Mouse (Mus musculus) spleen, postnatal 14 days (tissue): ENCODE measurements around the gene Mt2.

Source experiments
- DNase-seq, 2 experiments: peaks; one replicate each; pipeline ENCODE4 v3.0.0; 2021 to 2022; ENCODE audit warnings: low spot score in 2 of 2

Mt2 gene

DNA sequence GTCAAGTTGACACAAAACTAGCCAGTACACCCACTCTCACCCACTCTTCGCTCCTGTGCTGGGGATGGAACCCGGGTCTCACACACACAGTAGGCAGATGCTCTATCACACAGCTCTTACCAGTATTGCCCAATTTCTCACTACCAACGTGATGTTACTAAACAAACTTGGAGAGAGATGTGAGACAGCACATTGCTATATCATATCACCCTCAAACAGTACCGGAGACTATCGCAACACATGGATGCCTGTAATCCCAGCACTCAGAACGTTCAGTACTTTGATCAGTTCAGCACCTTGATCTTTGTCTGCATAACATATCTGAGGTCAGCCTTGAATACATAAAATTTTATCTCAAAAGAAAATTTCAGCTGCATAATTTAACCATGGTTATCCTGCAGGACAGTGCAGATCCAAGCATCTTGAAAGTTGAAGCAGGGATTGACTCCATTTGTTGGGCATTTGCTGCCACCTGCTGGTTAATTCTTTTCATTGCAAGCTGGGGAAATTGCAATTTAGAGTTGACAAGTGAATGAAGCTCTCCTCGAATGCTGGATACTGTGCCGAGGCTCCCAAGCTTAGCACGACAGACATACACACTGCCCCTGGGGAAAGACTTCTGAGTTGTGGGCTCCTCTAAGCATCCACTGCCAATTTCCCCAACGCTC lies 26.9 kb downstream of the Mt2 start:
- peak in 1 of 2 experiments; percentile 45 for DNase-seq

DNA sequence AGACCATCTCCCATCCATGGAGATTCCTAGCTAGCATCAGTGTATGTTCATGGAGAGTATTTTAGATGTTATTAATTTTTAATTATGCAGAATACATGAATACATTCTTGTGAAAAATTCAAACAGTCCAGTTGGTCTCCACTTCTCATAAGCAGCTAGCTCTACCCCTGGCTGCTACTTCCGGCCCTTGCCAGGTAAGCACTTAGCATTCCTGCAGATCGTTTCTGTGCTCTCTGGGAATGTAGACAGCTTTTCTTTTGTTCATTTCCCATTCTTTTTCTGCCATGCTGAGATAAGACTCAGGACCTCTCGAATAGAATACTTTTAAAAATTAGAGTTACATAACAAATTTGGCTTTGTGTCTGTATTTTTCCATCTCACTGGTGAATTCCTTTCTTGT lies 31.6 kb downstream of the Mt2 start:
- no peak for DNase-seq

DNA sequence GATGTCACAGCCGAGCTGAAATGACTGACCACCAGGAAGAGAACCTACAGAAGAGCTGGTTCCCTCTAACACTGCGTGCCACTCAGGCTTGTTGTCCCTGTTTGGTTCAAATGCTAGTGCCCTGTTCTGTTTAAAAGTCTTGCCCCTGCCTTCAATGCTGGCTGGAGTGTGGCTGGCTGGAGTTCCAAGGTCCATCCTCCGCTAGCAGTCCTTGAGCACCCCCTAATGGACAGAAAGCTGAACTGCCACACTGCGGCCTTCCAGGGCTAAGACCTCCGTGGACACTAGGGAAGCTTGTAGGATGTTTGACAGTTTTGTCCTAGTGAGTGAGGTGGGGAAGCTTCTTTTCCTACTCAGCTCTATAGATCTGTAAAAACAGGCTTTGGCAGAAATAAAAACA lies 33.3 kb downstream of the Mt2 start:
- peak; percentile 33 to 56 for DNase-seq

DNA sequence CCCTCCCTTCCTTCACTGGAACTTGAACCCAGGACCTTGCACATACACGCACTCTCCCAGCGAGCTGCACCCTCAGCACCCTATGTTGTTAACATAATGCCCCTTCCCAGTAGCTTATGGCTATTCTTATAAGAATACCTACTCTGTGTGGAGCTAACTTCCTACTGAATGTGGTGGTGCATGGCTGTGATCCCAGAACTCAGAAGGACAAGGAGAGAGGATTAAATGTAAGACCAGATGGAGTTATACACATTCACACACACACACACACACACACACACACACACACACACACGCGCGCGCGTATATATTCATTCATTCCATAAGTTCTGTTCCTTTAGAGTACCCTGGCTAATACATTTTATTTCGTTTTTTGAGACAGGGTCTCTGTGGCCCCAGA lies 33.8 kb downstream of the Mt2 start:
- DNase-seq, result no peak

DNA sequence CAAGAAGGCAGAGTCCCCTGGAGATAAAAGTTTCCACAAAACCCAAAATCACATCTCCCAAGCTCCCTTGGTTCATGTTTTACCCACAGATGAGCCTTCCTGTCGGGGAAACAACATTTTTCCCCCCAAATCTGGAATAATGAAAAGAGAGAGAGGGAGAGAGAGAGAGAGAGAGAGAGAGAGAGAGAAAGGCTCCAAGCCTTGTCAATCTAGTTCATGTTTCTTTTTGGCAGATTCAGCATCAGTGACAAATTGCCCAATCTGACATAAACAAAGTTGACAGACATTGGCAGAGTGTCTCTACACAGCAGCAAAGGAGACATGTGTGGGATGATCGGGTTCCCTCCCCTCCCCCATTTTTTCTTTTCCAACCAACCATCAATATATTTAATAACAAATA lies 35.0 kb downstream of the Mt2 start:
- DNase-seq, result no peak

DNA sequence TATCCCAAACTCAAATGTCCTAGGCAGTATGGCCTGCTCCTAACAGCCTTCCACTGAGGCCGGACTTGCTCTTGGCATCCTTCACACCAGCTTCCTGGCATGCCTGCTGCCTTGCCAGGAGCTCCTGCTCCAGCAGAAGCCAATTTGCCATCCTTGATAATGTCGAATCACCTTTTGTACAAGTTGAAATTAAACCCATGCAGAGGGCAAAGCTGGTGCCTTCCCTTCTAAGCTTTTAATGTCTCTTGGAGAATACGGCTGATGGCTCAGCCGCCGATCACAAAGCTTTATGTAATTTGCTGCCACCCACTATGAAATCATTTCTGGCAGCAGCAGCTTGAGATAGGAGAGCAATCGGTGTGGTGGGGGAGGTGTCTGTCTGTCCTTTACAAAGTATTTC lies 37.2 kb downstream of the Mt2 start:
- no peak for DNase-seq

DNA sequence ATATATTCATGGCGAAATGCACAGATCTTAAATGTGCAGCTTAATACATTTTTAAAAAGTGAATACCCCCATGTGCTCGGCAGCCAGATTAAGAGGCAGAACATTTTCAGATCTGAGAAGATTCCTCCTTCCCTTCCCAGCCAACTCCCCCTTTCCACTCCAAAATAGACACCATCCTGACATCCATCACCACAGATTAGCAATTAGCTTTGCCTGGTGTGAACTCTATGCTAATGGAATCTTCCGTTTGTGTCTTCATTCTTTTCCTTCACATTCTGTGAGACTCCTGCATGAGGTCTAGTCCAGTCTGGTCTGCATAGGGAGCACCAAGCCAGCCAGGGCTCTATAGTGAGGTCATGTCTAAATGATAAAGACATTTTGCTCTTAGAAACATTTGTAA lies 37.8 kb downstream of the Mt2 start:
- no peak for DNase-seq

DNA sequence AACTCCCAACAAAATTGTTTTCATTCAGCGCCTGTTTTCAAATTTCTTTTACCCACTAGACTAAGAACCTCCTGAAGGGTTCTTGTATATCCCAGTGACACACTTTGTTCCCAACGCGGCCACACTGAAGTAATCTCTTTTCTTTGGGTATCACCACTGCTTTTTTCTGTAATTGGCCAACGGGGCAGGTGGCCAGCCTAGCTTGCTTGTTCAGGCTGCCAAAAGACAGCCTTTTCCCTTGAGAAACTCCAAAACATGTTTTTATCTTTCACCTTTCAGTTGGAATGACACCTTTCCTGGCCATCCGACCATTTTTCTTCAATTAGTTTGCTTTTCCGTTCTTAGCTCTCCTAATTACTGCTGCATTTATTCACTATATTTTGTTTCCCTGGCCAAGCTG lies 41.4 kb downstream of the Mt2 start:
- DNase-seq, result no peak

DNA sequence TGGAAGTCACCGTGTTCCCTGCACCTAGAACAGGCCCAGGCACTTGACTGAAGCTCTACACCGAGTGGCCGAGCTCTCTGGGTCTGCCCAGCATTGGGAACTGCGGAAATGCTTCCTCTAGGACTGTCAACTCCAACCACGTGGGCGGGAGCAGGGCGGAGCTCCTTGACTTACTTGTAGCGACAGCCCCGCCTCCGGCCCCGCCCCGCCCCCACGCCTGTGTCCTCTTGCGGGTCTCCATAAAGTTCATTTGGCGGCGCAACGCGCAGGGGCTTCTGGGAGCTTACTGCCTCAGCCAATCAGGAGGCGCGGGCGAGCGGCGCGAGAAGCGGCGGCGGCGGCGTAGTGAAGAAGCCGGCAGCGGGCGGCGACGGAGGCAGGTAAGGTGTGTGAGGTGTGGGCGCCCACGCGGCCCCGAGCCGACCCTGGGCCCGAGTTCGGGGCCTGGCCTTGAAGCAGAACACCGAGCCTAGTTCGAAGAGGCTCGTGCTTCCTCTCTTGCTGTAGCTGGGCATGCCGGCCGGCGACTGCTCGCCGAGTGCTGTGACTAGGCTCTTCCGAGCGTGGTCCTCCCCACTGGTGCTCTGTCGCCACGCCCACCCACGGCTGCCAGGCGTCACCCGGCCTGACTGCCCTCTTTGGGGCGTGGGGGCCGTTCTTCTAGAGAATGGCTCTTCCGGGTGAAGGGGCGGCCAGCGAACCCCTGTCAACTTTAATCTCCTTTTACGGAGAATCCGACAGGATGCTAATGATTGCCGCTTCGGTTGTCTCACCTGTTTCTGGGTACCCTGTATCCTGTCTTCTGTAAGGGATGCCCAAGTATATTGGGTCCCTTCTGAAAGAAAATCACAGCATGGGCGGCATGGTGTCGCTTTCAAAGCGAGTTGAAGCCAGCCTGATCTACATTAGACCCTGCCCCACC lies 42.0 kb downstream of the Mt2 start, which contains the start of gene Nup93:
Nup93 (plus strand) TSS at position 313 of the 922 bp plus-strand sequence.
- DNase-seq, result peak; percentile 89 to 90
